Mouse (Mus musculus) left cerebral cortex, adult 9 months (tissue): ENCODE measurements at regions not wholly inside any gene's neighbourhood (a gene's known extent, or its start where the extent isn't known, plus 50 kb on each side); places are given as distances from the start of the nearest gene placed in this dataset.
A peak's percentile ranks its signal among the peaks of the same experiment; 100 is the strongest.

Experiments
- DNase-seq, 2 experiments: peaks; one replicate each; pipeline ENCODE4 v3.0.0; 2022; ENCODE audit warnings: low spot score in 2 of 2

- DNase-seq = no peak
Observed at GRCm38 (mm10) chr16:29706996-29707395, 127.9 kb downstream of the Opa1 start.

- no peak for DNase-seq
Observed at GRCm38 (mm10) chr16:29707656-29708055, 128.5 kb downstream of the Opa1 start.

- no peak for DNase-seq
Observed at GRCm38 (mm10) chr16:29709072-29709471, 129.9 kb downstream of the Opa1 start.

GRCm38 (mm10) chr16:29711386-29711785, 132.3 kb downstream of the Opa1 start:
- DNase-seq = no peak

- no peak for DNase-seq
Observed at GRCm38 (mm10) chr16:29711912-29712681, 133.0 kb downstream of the Opa1 start.

GRCm38 (mm10) chr16:29714612-29715127, 135.5 kb downstream of the Opa1 start:
- DNase-seq = no peak

- DNase-seq = no peak
Observed at GRCm38 (mm10) chr16:29718965-29719364, 139.8 kb downstream of the Opa1 start.

- no peak for DNase-seq
Observed at GRCm38 (mm10) chr16:29719571-29720451, 140.7 kb downstream of the Opa1 start.

GRCm38 (mm10) chr16:29725153-29725552, 146.0 kb downstream of the Opa1 start:
- DNase-seq = no peak

GRCm38 (mm10) chr16:29725563-29725962, 146.4 kb downstream of the Opa1 start:
- DNase-seq = no peak

GRCm38 (mm10) chr16:29727397-29727796, 148.3 kb downstream of the Opa1 start:
- no peak for DNase-seq

- DNase-seq = peak in 1 of 2 experiments; percentile 88
Observed at GRCm38 (mm10) chr16:29728769-29729481, 149.8 kb downstream of the Opa1 start.

- no peak for DNase-seq
Observed at GRCm38 (mm10) chr16:29730010-29730409, 150.9 kb downstream of the Opa1 start.

- DNase-seq = no peak
Observed at GRCm38 (mm10) chr16:29732889-29733288, 153.8 kb downstream of the Opa1 start.

- DNase-seq = no peak
Observed at GRCm38 (mm10) chr16:29733847-29734246, 154.7 kb downstream of the Opa1 start.

GRCm38 (mm10) chr16:29734324-29734723, 155.2 kb downstream of the Opa1 start:
- peak in 1 of 2 experiments; percentile 72 for DNase-seq

- DNase-seq = peak in 1 of 2 experiments; percentile 9
Observed at GRCm38 (mm10) chr16:29734738-29735250, 155.7 kb downstream of the Opa1 start.

GRCm38 (mm10) chr16:29735371-29736008, 156.4 kb downstream of the Opa1 start:
- DNase-seq = no peak

GRCm38 (mm10) chr16:29736211-29736610, 157.1 kb downstream of the Opa1 start:
- no peak for DNase-seq

GRCm38 (mm10) chr16:29738075-29738474, 158.9 kb downstream of the Opa1 start:
- no peak for DNase-seq
